Mouse (Mus musculus): ENCODE results near the gene Gm498.

Gm498 gene

GRCm38 (mm10) chr7:143891146-143891545, 24.5 kb downstream of the Gm498 start:
- DNase-seq (ENCODE audit: extremely low read depth, low read depth) = no peak

GRCm38 (mm10) chr7:143892361-143892760, 25.7 kb downstream of the Gm498 start:
- no peak for DNase-seq (ENCODE audit: extremely low read depth, low read depth)

GRCm38 (mm10) chr7:143900667-143901066, 34.0 kb downstream of the Gm498 start:
- no peak for DNase-seq (ENCODE audit: extremely low read depth, low read depth)

- DNase-seq (ENCODE audit: extremely low read depth, low read depth) = no peak
These were observed 38.5 kb downstream of the Gm498 start for GRCm38 (mm10) chr7:143905176-143905575.

- no peak for DNase-seq (ENCODE audit: extremely low read depth, low read depth)
These were observed 39.0 kb downstream of the Gm498 start for GRCm38 (mm10) chr7:143905606-143906005.

GRCm38 (mm10) chr7:143913611-143914010, 47.0 kb downstream of the Gm498 start:
- DNase-seq (ENCODE audit: extremely low read depth, low read depth) = no peak

- DNase-seq (ENCODE audit: extremely low read depth, low read depth) = no peak
These were observed 52.5 kb downstream of the Gm498 start for GRCm38 (mm10) chr7:143919031-143919679.

- no peak for DNase-seq (ENCODE audit: extremely low read depth, low read depth)
These were observed 63.3 kb downstream of the Gm498 start for GRCm38 (mm10) chr7:143929899-143930298.

GRCm38 (mm10) chr7:143938647-143939046, 72.0 kb downstream of the Gm498 start:
- DNase-seq (ENCODE audit: extremely low read depth, low read depth) = no peak

GRCm38 (mm10) chr7:143939476-143939875, 72.8 kb downstream of the Gm498 start:
- DNase-seq (ENCODE audit: extremely low read depth, low read depth) = no peak

- no peak for DNase-seq (ENCODE audit: extremely low read depth, low read depth)
These were observed 76.5 kb downstream of the Gm498 start for GRCm38 (mm10) chr7:143942941-143943691.

GRCm38 (mm10) chr7:143944421-143944980, 77.9 kb downstream of the Gm498 start:
- no peak for DNase-seq (ENCODE audit: extremely low read depth, low read depth)
